10 mouse cellular contexts compared by ENCODE assay signal in genomic region chr2:160741580-160741979, GRCm38 (mm10). TPM values are rescaled to one million over a fixed set of nuclear protein-coding genes. Genes with fewer than 3 reads are reported as not detected.
DNase-seq lines count a peak whose midpoint lies in the region; ATAC-seq and TF ChIP-seq lines count a peak whose summit lies in the region.
"Had no signal": no experiment of that assay in that cellular context is flagged by ENCODE, and none has a peak within 500 bp of the region (broad histone marks: within the 10 kb centered on the region; RNA-seq: fewer than 3 reads in every experiment).

No protein-coding gene starts in this region.

- WGBS in hindbrain, embryonic 15.5 days: 83% methylated on average over 3 of the region's 3 CpGs
- WGBS in hindbrain, embryonic 10.5 days: 86% methylated on average over 3 of the region's 3 CpGs
- 79% methylated on average over 3 of the region's 3 CpGs for WGBS in small intestine, adult 2 months

- no peak for TF ChIP-seq CTCF in small intestine, adult 2 months (IDR thresholded peaks at IDR 0.05; ENCODE audit: extremely low read depth, insufficient read length, insufficient replicate concordance, low read depth, low read length)

- H3K9ac ChIP-seq in hindbrain, embryonic 15.5 days: no peak overlapping the region

- no peak for TF ChIP-seq POLR2A in small intestine, adult 2 months (IDR thresholded peaks at IDR 0.05; ENCODE audit: low read depth, low read length)

- peaks cover 68% of the 10 kb centered on the region for H3K4me1 ChIP-seq in hindbrain, embryonic 15.5 days (replicated peaks)
- H3K4me1 ChIP-seq in hindbrain, embryonic 10.5 days (replicated peaks): peaks cover 48% of the 10 kb centered on the region
- H3K4me1 ChIP-seq in small intestine, adult 2 months (ENCODE audit: control insufficient read depth, insufficient read depth, insufficient read length, low read length): peaks cover 16% of the 10 kb centered on the region

- ATAC-seq in hindbrain, embryonic 15.5 days (ENCODE audit: low FRiP score, low read depth): no peak

- no peaks in the 10 kb centered on the region for H3K27me3 ChIP-seq in hindbrain, embryonic 15.5 days
- no peaks in the 10 kb centered on the region for H3K27me3 ChIP-seq in hindbrain, embryonic 10.5 days (ENCODE audit: insufficient read depth, poor library complexity, severe bottlenecking)
- no peaks in the 10 kb centered on the region for H3K27me3 ChIP-seq in small intestine, adult 2 months (ENCODE audit: control insufficient read depth, insufficient read depth, low read length)

- no peaks in the 10 kb centered on the region for H3K9me3 ChIP-seq in hindbrain, embryonic 15.5 days
- H3K9me3 ChIP-seq in hindbrain, embryonic 10.5 days: no peaks in the 10 kb centered on the region

- no peak overlapping the region for H3K4me2 ChIP-seq in hindbrain, embryonic 15.5 days

- no peak for DNase-seq in hindbrain, embryonic 10.5 days (ENCODE audit: low spot score)
- peak; percentile 25 for DNase-seq in retina, embryonic 14.5 days (ENCODE audit: low spot score)
- DNase-seq in retina, postnatal 1 day: no peak
- DNase-seq in induced T-regulatory cell, adult 2 months (ENCODE audit: low read depth): peak; percentile 62
- DNase-seq in right cerebral cortex, adult 18-20 months: no peak
- DNase-seq in layer of hippocampus, postnatal 36 days: no peak
- DNase-seq: cerebellum, adult 11-12 months; left cerebral cortex, postnatal 4 days had no signal

- H3K27ac ChIP-seq in hindbrain, embryonic 15.5 days (replicated peaks): peak overlapping the region; percentile 56
- no peak overlapping the region for H3K27ac ChIP-seq in hindbrain, embryonic 10.5 days
- peak overlapping the region; percentile 15 for H3K27ac ChIP-seq in small intestine, adult 2 months (ENCODE audit: insufficient read depth, low read depth, low read length)

- no peak overlapping the region for H3K4me3 ChIP-seq in hindbrain, embryonic 15.5 days
- no peak overlapping the region for H3K4me3 ChIP-seq in hindbrain, embryonic 10.5 days
- H3K4me3 ChIP-seq in small intestine, adult 2 months (ENCODE audit: low read depth, low read length): no peak overlapping the region

- 0 out of 2 replicates have a peak, but pooled peaks cover under 1% of the 10 kb centered on the region for H3K36me3 ChIP-seq in hindbrain, embryonic 15.5 days
- H3K36me3 ChIP-seq in hindbrain, embryonic 10.5 days: peaks cover 83% of the 10 kb centered on the region
- H3K36me3 ChIP-seq in small intestine, adult 2 months (ENCODE audit: control insufficient read depth, insufficient read depth, low read length): no peaks in the 10 kb centered on the region

RNA-seq across cellular contexts. Expression of gene Plcg1, which starts 10.5 kb away (rescaled TPM):
- 55.1 and 56.5 TPM in 2 replicates for polyA plus RNA-seq in hindbrain, embryonic 15.5 days (2015; fragmentation: Nextera tagmentation; extraction: Ambion mirVana)
- 65.1 and 78.0 TPM in 2 replicates for polyA plus RNA-seq in hindbrain, embryonic 10.5 days (2016; fragmentation: Nextera tagmentation; extraction: Ambion mirVana)
- 7.5 and 17.3 TPM in 2 replicates for polyA plus RNA-seq in small intestine, adult 2 months (2012; rRNA removed)
- 100 to 1,000 TPM in 1 of 2 experiments, 10 to 100 TPM in 1; 95.8 to 112 TPM for total RNA-seq in layer of hippocampus, postnatal 36 days (2021)

Comparison
In these comparisons a context has a peak if more than half of its experiments do, and no peak if none do; other contexts are left out.
1. DNase-seq: peak in retina, embryonic 14.5 days (single experiment) and induced T-regulatory cell, adult 2 months (single experiment); none in hindbrain, embryonic 10.5 days (single experiment), retina, postnatal 1 day (single experiment), right cerebral cortex, adult 18-20 months (single experiment) and layer of hippocampus, postnatal 36 days (0 of 2).